Mouse (Mus musculus) testis, adult 2 months (tissue): ENCODE results near the gene Fndc1. TPM values are rescaled to one million over a fixed set of nuclear protein-coding genes. Genes with fewer than 3 reads are reported as not detected.

Experiments
- H3K27ac ChIP-seq: fragments of 200-500 bp; 2 replicates; pipeline ENCODE4 v1.5.1; 2012; ENCODE audit warnings: low read depth, low read length; ENCODE audit not compliant: control insufficient read depth, insufficient read depth
- H3K27me3 ChIP-seq: fragments of 200-500 bp; 2 replicates; pipeline ENCODE4 v1.6.1; 2012; ENCODE audit warnings: mild to moderate bottlenecking, low read length, moderate library complexity; ENCODE audit not compliant: control insufficient read depth, insufficient read depth
- H3K36me3 ChIP-seq: fragments of 200-500 bp; 2 replicates; pipeline ENCODE4 v1.6.1; 2012; ENCODE audit warnings: mild to moderate bottlenecking, low read length; ENCODE audit not compliant: control insufficient read depth, insufficient read depth
- H3K4me1 ChIP-seq: fragments of 200-500 bp; 2 replicates; pipeline ENCODE4 v1.6.1; 2012; ENCODE audit warnings: low read length; ENCODE audit not compliant: control insufficient read depth, insufficient read depth
- H3K4me3 ChIP-seq: fragments of 200-500 bp; 2 replicates; pipeline ENCODE4 v1.5.1; 2012; ENCODE audit warnings: low read depth, mild to moderate bottlenecking, low read length, moderate library complexity, mixed read lengths; ENCODE audit not compliant: control insufficient read depth
- CTCF ChIP-seq: fragments of 200-500 bp; IDR thresholded peaks from 2 replicates; pipeline ENCODE4 v1.5.1; 2012; ENCODE audit warnings: low read depth, mild to moderate bottlenecking, inconsistent platforms, low read length, moderate library complexity; ENCODE audit not compliant: control insufficient read depth, insufficient read depth, insufficient replicate concordance
- POLR2A ChIP-seq: fragments of 200-500 bp; IDR thresholded peaks from 2 replicates; pipeline ENCODE4 v1.6.1; 2012; ENCODE audit warnings: low read depth, mild to moderate bottlenecking, inconsistent platforms, low read length, moderate library complexity; ENCODE audit not compliant: control insufficient read depth
- polyA plus RNA-seq: library from polyadenylated mRNA; depleted of rRNA; stranded (reverse); fragments of >200 nt; gene quantifications from 2 replicates; pipeline ENCODE4 v1.2.3, GENCODE M21; 2012; rRNA removed

Fndc1 gene
- polyA plus RNA-seq = 0.90 and 0.95 TPM in 2 replicates

DNA sequence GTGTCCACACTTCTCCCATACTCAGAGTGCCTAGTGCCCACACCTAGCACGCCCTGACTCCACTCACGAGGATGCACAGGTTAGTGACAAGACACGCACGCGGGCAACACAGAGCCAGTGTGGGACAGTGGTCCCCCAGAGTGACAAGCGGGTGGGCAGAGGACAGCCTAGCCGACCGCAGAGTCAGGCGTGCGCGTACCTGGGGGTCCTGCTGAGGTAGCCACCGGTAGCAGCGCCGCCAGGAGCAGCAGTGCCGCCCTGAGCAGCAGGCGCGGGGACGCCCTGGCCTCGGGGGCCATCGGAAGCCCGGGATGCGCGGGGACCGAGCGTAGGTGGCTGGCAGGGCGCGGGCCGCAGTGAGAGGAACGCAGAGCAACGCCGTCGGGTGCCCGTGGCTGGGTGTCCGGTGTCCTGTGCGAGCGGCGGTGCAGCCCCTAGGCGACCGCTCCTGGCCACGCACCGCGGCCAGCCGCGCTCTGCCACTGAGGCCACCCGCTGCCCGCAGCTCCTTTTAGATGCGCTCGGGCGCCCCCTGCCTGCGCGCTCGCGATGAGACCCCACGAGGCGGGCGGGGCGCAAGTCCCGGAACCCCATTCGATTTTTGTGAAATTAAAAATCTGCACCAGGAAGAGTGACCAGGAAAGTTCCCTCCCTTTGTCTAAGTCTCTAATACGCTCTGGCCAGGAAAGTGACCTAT is at the start of gene Fndc1:
Gene Fndc1, minus strand, starts transcription at position 484 of the 697 bp plus-strand sequence.
- no peak within 1 kb of the TSS for H3K27ac ChIP-seq
- H3K4me1 ChIP-seq = peaks cover 7% of the 10 kb centered on the region
- TF ChIP-seq POLR2A = no peak
- TF ChIP-seq CTCF = peak; percentile 19; the same call in 1 of the 2 replicates
- no peaks in the 10 kb centered on the region for H3K36me3 ChIP-seq
- H3K27me3 ChIP-seq = no peaks in the 10 kb centered on the region
- H3K4me3 ChIP-seq = peak within 1 kb of the TSS; percentile 47

DNA sequence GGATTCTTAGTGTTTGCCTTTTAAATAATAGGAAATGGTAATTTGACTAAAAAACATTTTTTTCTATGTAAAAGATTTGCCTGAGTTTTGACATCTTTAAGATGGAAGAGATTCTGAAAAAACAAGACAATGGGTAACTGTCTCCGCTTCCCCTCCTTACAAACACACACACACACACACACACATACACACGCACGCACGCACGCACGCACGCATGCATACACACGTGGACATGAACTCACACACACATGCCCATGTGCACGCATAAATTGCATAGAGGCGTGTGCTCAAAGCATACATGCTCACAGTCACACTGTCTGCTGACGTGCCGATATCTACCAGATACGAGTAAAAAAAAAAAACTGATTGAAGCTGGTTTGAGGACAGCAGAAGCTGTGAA is 49.4 kb upstream of the Fndc1 start:
- Histone ChIP-seq H3K27me3 (no peaks in the 10 kb centered on the region), H3K36me3 (no peaks in the 10 kb centered on the region), H3K4me3 (no peak overlapping the region), H3K27ac (no peak overlapping the region), H3K4me1 (peaks cover 10% of the 10 kb centered on the region)
- no peak for TF ChIP-seq POLR2A
- no peak for TF ChIP-seq CTCF

DNA sequence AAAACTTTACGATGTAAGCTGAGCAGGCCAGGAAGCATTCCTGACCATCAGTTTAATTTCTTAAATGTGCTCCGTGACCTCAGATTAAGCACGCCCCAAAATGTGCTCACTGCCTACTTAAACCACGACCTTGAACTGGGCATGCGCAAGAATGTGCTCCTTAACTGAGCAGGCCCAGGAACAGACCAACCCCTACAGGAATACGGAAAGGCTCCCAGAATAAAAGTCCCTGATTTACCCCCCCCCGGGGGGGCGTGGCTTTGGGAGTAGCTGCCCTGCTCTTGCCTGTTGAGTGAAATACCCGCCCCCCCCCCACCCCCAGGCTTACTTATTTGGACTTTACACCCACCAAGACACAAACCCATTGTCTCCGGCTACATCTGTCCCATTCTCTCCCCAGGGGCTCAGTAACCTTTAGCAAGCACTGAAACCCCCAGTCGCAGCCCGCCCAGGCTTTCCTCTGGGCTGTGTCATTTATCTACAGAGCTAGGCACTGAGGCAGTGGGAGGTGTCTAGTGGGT is 48.9 kb upstream of the Fndc1 start:
- H3K4me1 ChIP-seq = peaks cover 5% of the 10 kb centered on the region
- no peaks in the 10 kb centered on the region for H3K27me3 ChIP-seq
- H3K36me3 ChIP-seq = no peaks in the 10 kb centered on the region
- H3K4me3 ChIP-seq = no peak overlapping the region
- TF ChIP-seq CTCF (no peak), POLR2A (no peak)
- H3K27ac ChIP-seq = peak overlapping the region; percentile 26; the same call in 1 of the 2 replicates

DNA sequence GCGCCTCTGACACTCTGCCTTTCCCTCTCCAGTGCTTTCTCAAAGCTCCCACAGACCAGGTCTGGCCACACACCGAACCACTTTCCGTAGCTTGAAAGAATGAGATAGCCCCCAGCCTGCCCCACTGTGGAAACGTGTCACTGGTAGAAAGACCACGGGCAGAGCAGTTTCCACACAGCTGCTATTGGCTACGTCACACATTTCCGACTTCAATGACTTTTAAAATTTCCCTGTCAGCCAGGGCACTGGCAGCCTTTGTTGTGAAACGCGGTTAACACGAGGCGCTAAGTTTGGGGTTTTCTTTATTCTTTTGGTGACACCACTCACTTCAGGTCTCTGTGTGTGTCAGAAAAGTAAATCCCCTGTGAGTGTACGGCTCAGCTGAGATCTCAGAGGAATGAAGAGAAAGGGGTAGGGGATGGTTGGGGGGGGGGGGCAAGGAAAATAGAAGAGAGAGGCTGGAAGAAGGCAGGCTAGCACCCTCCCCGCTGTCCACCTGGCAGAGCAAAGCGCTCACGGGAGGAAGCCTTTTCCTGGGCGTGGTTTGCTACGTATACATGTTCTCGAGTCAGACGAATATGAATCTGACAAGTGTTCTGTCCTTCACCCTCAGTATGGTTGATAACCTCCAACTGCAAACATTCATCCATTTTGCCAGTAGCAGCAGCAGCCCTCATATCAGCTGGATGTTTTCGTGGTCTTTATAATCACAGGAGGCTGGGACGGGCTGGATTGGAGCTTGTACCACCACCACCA is 47.9 kb upstream of the Fndc1 start:
- Histone ChIP-seq H3K27ac (no peak overlapping the region), H3K27me3 (no peaks in the 10 kb centered on the region), H3K4me3 (no peak overlapping the region), H3K36me3 (no peaks in the 10 kb centered on the region), H3K4me1 (peaks cover 5% of the 10 kb centered on the region)
- TF ChIP-seq POLR2A = no peak

DNA sequence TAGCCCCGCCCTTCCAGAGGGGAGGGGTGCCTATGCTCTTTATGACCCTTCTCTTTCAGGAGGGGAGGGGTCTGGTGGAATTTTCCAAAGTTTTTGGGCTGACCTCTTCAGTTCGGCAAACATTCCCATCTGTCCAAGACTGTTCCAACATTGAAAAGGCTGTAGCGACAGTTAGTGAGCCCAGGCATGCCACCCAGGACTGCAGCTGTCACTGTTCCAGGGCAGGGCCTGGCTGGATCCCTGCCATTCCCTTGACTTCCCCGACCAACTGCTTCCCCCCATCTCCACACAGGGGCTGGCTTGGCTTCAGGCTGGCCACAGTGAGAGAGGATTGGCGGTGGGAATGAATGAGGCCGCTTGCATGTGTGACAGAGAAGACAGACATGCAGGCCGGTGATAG is 46.3 kb upstream of the Fndc1 start:
- H3K36me3 ChIP-seq = no peaks in the 10 kb centered on the region
- no peak overlapping the region for H3K4me3 ChIP-seq
- peaks cover 5% of the 10 kb centered on the region for H3K4me1 ChIP-seq
- no peak overlapping the region for H3K27ac ChIP-seq
- H3K27me3 ChIP-seq = no peaks in the 10 kb centered on the region
- TF ChIP-seq CTCF = no peak
- no peak for TF ChIP-seq POLR2A

DNA sequence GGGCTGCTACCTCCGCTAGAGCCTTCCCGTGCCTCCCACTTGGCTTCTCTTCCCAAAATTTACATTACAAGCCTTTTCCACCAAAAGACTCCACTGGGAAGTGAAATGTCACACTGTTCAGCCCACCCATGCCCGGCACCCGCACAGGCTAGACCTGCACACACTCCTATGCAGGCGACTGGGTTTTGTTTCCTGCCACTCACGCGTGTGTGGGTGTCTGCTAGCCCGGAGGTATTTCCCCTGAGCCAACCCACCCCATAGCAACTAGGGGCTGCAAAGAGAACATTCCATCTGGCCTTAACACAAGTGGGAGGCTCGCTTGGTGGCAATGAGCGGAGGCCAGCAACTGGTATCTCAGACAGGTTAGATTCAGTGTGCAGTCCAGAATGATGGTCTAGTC is 44.7 kb upstream of the Fndc1 start:
- no peaks in the 10 kb centered on the region for H3K36me3 ChIP-seq
- no peaks in the 10 kb centered on the region for H3K27me3 ChIP-seq
- no peak overlapping the region for H3K4me3 ChIP-seq
- no peak overlapping the region for H3K27ac ChIP-seq
- TF ChIP-seq POLR2A (no peak), CTCF (no peak)
- H3K4me1 ChIP-seq = peaks cover 5% of the 10 kb centered on the region

DNA sequence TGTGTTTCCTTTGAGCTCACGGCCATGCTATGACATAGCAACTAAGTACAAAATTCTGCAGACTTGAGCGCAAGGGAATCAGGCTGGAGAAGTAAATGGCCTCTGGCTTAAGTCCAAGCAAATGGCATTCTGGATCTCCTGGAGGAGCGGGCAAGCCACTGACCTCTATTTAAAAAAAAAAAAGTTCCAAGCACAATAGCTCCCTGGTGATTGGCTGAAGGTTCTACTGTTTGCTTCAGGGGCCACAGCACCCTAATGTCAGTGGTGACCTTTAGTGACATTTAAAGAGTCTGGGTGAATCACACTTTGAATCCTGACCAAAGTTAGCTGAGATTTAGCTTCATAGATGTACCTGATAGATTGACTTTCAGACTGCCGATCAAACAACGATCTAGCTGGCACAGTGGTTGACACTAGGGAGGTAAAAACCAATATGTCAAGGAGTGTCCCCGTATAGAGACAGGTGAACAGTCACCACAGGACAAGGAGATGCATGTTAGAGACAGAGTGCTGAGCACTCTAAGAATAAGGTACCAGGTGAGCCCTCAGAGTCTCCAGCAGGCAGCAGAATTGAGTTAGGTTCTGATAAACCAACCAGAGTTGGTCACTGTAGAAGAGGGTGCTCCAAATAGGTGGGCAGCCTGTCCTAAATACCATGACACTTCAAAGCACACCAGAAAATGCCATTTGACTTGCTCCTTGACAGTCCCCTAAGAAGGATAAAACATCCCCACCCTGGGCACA is 43.9 kb upstream of the Fndc1 start:
- H3K36me3 ChIP-seq = no peaks in the 10 kb centered on the region
- TF ChIP-seq CTCF = no peak
- no peak for TF ChIP-seq POLR2A
- H3K4me3 ChIP-seq = no peak overlapping the region
- peaks cover 3% of the 10 kb centered on the region for H3K4me1 ChIP-seq
- no peak overlapping the region for H3K27ac ChIP-seq
- H3K27me3 ChIP-seq = no peaks in the 10 kb centered on the region
